Mouse (Mus musculus) liver, adult 2 months (tissue): Measurements from ENCODE around the gene Pak1ip1. TPM values are rescaled to one million over a fixed set of nuclear protein-coding genes. Genes with fewer than 3 reads are reported as not detected.

Experiments
- DNase-seq: peaks from one replicate; pipeline ENCODE4 v3.0.0-alpha.2; 2011; ENCODE audit warnings: low read depth, low spot score; ENCODE audit errors: extremely low read depth
- H3K27ac ChIP-seq: fragments of 200-500 bp; replicated peaks from 2 replicates; pipeline ENCODE4 v1.5.1; 2012; ENCODE audit warnings: low read depth, mild to moderate bottlenecking, control low read depth, inconsistent platforms, low read length; ENCODE audit not compliant: insufficient read depth
- H3K27me3 ChIP-seq: fragments of 200-500 bp; 2 replicates; pipeline ENCODE4 v1.6.1; 2012; ENCODE audit warnings: mild to moderate bottlenecking, moderate library complexity, low read length, inconsistent platforms; ENCODE audit not compliant: control insufficient read depth, insufficient read depth
- H3K36me3 ChIP-seq: fragments of 200-500 bp; 2 replicates; pipeline ENCODE4 v1.6.1; 2012; ENCODE audit warnings: low read length, inconsistent platforms; ENCODE audit not compliant: control insufficient read depth, insufficient read depth
- H3K4me1 ChIP-seq: fragments of 200-500 bp; 2 replicates; pipeline ENCODE4 v1.6.1; 2011; ENCODE audit warnings: low read length; ENCODE audit not compliant: control insufficient read depth, insufficient read depth
- H3K4me3 ChIP-seq: fragments of 200-500 bp; 2 replicates; pipeline ENCODE4 v1.5.1; 2011; ENCODE audit warnings: low read depth, mild to moderate bottlenecking, control low read depth, low read length, moderate library complexity; ENCODE audit not compliant: insufficient read depth
- H3K79me2 ChIP-seq: fragments of 200-500 bp; 2 replicates; pipeline ENCODE4 v1.6.1; 2012; ENCODE audit warnings: inconsistent platforms, mild to moderate bottlenecking, low read length, moderate library complexity; ENCODE audit not compliant: control insufficient read depth, insufficient read depth
- H3K9ac ChIP-seq: fragments of 200-500 bp; 2 replicates; pipeline ENCODE4 v1.6.1; 2012; ENCODE audit warnings: low read depth, mild to moderate bottlenecking, control low read depth, inconsistent platforms, low read length
- CTCF ChIP-seq: fragments of 200-500 bp; IDR thresholded peaks from 2 replicates; pipeline ENCODE4 v1.5.1; 2011; ENCODE audit warnings: low read depth, low read length, control low read depth
- POLR2A ChIP-seq: fragments of 200-500 bp; IDR thresholded peaks from 2 replicates; pipeline ENCODE4 v1.6.1; 2011; ENCODE audit warnings: low read length, control low read depth; ENCODE audit not compliant: insufficient read depth; ENCODE audit errors: extremely low read depth
- WGBS: fragments of 180-500 bp; shearing (Covaris S2); methylation state at CpG from one replicate; pipeline ENCODE4 v1.1.7; 2018; 5-methylcytosine and 5-hydroxymethylcytosine counted together
- polyA plus RNA-seq: library from polyadenylated mRNA; depleted of rRNA; stranded (reverse); fragments of >200 nt; gene quantifications from 2 replicates; pipeline ENCODE4 v1.2.3, GENCODE M21; 2012
- total RNA-seq: library from RNA; depleted of rRNA; stranded (reverse); fragments of >200 nt; gene quantifications from 2 replicates; pipeline ENCODE4 v1.2.3, GENCODE M21; 2014

The Pak1ip1 gene
- total and polyA plus RNA-seq, 2 experiments = 28.9 to 33.4 TPM

DNA sequence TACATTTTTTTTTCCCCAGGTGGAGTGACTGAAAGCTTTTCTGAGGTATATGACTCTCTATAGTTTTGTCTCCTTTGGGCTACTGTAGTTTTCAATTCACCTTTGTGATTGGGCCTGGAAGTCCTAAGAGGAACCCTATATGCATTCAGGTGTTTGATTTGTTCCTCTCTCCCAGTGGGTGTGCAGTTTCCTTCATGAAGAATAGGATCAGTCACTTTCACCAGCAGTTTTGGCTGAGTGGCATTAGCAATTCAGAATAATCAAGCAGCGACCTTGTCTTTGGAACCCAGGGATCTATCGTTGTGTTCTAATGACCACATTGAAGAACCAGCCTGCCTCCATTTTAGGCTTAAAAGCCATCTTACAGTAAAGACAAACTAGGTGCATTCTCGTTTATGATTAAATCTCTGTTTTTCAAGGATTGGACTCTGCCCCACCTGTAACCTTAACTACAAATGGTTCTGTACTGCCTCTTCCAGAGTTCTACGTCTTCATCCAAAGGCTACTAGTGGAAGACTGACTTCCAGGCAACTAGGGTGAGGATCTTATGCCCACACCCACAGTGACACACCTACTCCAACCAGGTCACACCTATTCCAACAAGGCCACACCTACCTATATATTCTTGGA, 30.9 kb upstream of the Pak1ip1 start:
- H3K4me1 ChIP-seq = peaks cover 3% of the 10 kb centered on the region
- H3K79me2 ChIP-seq = no peaks in the 10 kb centered on the region
- H3K4me3 ChIP-seq = no peak overlapping the region
- DNase-seq = no peak
- H3K27me3 ChIP-seq = no peaks in the 10 kb centered on the region
- H3K9ac ChIP-seq = no peak overlapping the region
- H3K27ac ChIP-seq = no peak overlapping the region
- WGBS = 86% methylated on average over 4 of the region's 4 CpGs
- no peaks in the 10 kb centered on the region for H3K36me3 ChIP-seq
- TF ChIP-seq POLR2A (no peak), CTCF (no peak)

DNA sequence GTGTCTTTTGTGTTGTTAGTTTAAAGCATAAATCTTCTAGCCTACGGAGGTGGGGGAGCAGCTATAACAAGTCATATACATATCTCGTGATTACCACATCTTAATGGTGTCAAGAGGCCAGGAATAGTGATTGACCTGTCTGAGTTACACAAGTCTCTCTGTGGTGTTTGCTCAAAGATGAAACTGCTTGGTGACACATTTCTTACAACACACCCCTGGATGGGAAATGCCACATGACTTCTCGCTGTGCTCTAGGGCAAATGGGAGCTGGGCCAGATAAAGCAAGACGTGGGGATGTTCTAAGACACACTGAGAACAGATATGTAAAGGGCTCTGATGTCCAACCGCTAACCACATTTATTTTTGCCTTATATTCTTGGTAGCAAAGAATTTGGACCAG, 29.6 kb upstream of the Pak1ip1 start:
- DNase-seq = peak; percentile 83
- H3K79me2 ChIP-seq = no peaks in the 10 kb centered on the region
- 30% methylated on average over 5 of the region's 5 CpGs for WGBS
- H3K36me3 ChIP-seq = no peaks in the 10 kb centered on the region
- no peak overlapping the region for H3K9ac ChIP-seq
- no peaks in the 10 kb centered on the region for H3K27me3 ChIP-seq
- TF ChIP-seq CTCF (no peak), POLR2A (no peak)
- H3K27ac ChIP-seq = no peak overlapping the region
- H3K4me1 ChIP-seq = peaks cover 3% of the 10 kb centered on the region
- H3K4me3 ChIP-seq = no peak overlapping the region

DNA sequence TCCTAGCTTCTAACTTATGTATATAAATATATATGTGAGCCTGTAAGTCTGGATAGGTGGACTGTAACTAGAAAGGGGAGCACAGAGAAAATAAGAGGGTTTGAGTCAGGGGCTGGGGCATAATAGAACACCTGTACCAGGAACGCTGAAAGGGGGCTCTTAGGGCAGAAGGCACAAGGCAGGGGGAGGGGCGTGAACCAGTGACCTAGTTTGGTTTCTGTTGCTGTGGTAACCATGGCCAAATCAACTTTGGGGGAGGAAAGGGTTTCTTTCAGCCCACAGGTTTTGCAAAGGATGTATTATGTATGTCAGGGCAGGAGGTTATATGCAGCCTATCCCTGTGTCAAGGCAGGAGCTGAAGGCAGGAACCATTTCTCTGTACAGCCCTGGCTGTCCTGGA, 29.0 kb upstream of the Pak1ip1 start:
- no peak for DNase-seq
- Histone ChIP-seq H3K27me3 (no peaks in the 10 kb centered on the region), H3K79me2 (no peaks in the 10 kb centered on the region), H3K4me1 (peaks cover 3% of the 10 kb centered on the region), H3K4me3 (no peak overlapping the region), H3K36me3 (no peaks in the 10 kb centered on the region), H3K27ac (no peak overlapping the region), H3K9ac (no peak overlapping the region)
- WGBS = 64% methylated on average over 2 of the region's 2 CpGs
- no peak for TF ChIP-seq CTCF
- TF ChIP-seq POLR2A = no peak

DNA sequence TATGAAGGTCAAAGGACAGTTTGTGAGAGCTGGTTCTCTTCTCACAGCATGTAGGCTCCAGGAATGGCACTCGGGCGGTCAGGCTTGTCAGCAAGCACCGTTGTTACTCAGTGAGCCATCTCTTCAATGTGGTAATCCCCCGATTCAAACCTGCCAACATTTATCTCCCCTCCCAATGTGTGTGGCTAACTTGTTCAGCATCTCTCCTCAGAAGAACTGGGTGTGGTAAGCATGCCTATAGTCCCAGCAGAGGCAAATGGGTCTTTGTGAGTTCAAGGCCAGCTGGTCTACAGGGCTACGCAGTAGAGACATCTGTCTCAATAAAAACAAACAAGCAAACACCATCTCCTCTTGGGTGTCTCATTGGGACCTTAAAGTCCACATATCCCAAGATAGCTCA, 27.8 kb upstream of the Pak1ip1 start:
- Histone ChIP-seq H3K4me3 (no peak overlapping the region), H3K27me3 (no peaks in the 10 kb centered on the region), H3K9ac (no peak overlapping the region), H3K36me3 (no peaks in the 10 kb centered on the region), H3K4me1 (peaks cover 3% of the 10 kb centered on the region), H3K27ac (no peak overlapping the region), H3K79me2 (no peaks in the 10 kb centered on the region)
- no peak for DNase-seq
- WGBS = 96% methylated on average over 5 of the region's 5 CpGs
- no peak for TF ChIP-seq CTCF
- TF ChIP-seq POLR2A = no peak

DNA sequence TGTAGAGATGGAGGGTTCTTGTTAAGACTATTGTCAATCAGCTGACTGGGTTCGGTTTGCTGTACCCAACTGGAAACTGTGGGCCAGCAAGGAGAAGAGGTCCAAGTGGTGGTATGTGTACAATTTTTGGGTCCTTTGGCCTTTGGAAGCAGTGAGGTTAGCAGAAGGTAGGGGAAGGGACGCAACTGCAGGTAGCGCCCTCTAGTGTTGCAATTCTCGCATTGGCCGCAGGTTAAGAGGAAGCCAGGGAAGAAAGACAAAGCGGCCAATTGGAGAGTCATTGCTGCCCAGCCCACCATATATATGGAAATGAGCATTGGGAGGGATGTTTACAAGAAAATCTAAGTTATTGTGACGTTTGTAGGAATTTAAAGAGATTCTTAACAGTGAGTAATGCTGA, 23.2 kb upstream of the Pak1ip1 start:
- Histone ChIP-seq H3K4me3 (no peak overlapping the region), H3K4me1 (0 out of 2 replicates have a peak, but pooled peaks cover 2% of the 10 kb centered on the region), H3K79me2 (no peaks in the 10 kb centered on the region), H3K27me3 (no peaks in the 10 kb centered on the region), H3K9ac (no peak overlapping the region), H3K27ac (no peak overlapping the region), H3K36me3 (no peaks in the 10 kb centered on the region)
- DNase-seq = peak; percentile 45
- TF ChIP-seq CTCF (peak; percentile 92), POLR2A (no peak)
- WGBS = 33% methylated on average over 7 of the region's 7 CpGs

DNA sequence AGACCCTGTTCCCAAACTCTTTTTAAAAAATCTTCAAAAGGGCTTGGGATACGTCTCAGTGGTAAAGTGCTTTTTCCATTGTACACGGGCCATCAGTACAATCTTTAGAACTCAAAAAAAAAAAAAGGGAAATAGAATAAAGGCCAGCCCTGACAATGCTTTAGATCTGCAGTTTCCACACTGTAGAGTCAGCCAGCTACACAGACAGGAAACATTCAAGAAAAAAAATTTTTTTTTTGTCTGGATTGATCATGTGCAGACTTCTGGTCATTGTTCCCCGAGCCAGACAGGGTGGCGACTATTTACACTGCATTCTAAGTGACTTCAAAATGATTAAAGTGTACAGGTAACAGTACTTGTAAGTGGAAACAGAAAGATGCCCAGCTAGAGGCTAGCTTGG, 22.2 kb upstream of the Pak1ip1 start:
- Histone ChIP-seq H3K4me1 (0 out of 2 replicates have a peak, but pooled peaks cover 2% of the 10 kb centered on the region), H3K79me2 (no peaks in the 10 kb centered on the region), H3K36me3 (no peaks in the 10 kb centered on the region), H3K4me3 (no peak overlapping the region), H3K9ac (no peak overlapping the region), H3K27me3 (no peaks in the 10 kb centered on the region), H3K27ac (no peak overlapping the region)
- peak; percentile 33 for DNase-seq
- WGBS = 56% methylated on average over 4 of the region's 4 CpGs
- no peak for TF ChIP-seq CTCF
- no peak for TF ChIP-seq POLR2A
